Mouse (Mus musculus) NIH3T3 (cell line): ENCODE measurements around the gene Wdr61.
"Not testable (repeated sequence)": the region's sequence is repeated elsewhere in the genome, so short reads cannot be mapped to it uniquely, and the experiment has no call there.

ENCODE experiments used
- DNase-seq: peaks from one replicate; pipeline ENCODE4 v3.0.0-alpha.2; 2012; ENCODE audit warnings: low read depth

Gene Wdr61

DNA sequence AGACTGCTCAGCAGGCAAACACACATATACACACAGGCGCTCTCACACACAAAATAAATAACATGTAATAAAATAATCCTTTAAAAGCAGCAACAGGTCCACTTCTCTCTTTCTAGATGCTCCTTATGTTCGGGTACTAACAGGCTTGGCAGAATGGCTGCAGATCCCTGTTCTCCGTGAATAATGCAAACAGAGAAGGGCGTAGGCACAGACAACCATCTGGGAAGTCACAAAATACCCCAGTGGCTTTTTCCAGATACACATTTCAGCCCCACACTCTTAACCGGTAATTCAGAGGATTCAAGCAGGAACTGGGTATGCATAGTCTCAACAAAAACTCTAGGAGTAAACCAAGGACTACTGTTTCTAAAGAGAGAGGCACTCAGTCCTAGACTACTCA, 8.0 kb downstream of the Wdr61 start:
- no peak for DNase-seq

- DNase-seq, result no peak
These were observed 11.7 kb downstream of the Wdr61 start for GRCm38 (mm10) chr9:54722596-54722995.

GRCm38 (mm10) chr9:54722156-54722555, 12.2 kb downstream of the Wdr61 start:
- no peak for DNase-seq

DNA sequence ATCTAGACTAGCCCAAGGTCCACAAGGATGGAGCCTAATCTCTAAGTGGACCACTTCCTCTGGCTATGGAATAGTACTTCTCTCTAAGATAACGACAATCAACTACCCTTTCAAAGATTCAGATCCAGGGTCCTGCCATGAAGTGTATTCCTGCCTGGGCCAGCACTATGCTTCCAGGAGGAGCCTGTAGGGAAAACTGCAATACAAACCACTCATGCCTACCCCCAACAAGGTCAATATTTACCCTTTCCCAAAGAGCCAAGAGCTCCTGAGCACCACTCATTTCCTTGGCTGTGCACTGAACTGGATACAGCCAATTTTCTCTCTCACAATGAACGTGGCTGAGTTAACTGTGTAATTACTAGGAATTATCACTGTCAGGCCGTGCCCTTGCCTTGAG, 16.8 kb downstream of the Wdr61 start:
- DNase-seq, result no peak

- DNase-seq, result no peak
These were observed 18.5 kb downstream of the Wdr61 start for GRCm38 (mm10) chr9:54715776-54716175.

GRCm38 (mm10) chr9:54708085-54708484, 26.2 kb downstream of the Wdr61 start:
- DNase-seq, result no peak

DNA sequence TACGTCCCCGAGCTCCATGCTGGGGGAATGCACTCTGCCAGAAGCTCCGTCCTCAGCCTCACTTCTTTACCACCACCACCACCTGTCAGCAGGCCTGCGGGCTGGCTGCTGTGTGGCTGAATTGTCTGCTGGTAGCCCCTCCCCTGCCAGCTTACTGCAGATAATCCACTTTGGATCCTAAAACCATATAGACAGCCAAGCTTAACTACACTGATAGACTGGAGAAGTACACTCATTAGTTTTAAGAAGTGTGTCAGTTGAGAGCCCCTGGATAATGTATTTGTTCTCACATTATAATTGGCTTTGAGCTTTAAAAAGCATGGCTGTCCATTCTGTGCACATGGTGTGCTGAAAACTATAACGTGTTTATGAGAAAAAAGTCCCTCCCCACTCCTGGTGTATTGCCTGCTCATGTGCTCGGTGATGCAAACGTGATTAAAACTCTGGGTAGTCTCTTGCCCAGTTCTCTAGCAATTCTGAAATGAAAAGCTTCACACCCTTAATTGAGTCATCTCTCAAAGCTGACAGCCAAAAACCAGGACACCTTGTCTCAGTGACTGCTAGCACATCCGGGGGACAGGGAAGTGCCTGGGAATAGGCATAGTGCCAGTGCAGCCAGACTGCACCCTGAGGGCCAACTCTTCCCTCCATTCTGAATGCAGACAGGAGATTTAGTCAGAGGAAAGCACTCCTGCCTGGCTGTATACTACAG, 26.9 kb downstream of the Wdr61 start:
- no peak for DNase-seq

DNA sequence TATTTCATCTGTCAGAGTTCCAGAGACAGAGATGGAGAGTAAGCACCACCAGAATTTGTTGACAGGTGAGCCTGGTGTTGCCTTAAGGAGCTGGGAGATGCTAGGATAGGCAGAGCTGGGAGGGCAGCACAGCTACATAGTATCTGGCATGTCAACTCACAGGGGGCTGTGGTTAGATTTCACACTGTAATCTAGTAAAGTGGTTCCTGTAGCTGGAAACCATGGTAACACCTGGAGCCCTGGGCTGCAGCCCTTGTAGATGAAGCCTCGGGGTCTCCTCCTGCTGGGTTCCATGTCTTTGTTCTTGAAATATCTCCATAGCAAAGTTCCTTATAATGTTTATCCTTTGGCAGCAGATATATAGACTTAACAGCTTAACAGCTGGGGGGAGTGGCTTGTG, 28.8 kb downstream of the Wdr61 start:
- DNase-seq, result no peak

GRCm38 (mm10) chr9:54704361-54704760, 30.0 kb downstream of the Wdr61 start:
- no peak for DNase-seq

- no peak for DNase-seq
These were observed 31.7 kb downstream of the Wdr61 start for GRCm38 (mm10) chr9:54702581-54702980.

- no peak for DNase-seq
These were observed 33.6 kb downstream of the Wdr61 start for GRCm38 (mm10) chr9:54700746-54701145.

GRCm38 (mm10) chr9:54700174-54700475, 34.2 kb downstream of the Wdr61 start:
- no peak for DNase-seq

- DNase-seq, result peak; percentile 84
These were observed 34.8 kb downstream of the Wdr61 start for GRCm38 (mm10) chr9:54699345-54700173.

- no peak for DNase-seq
These were observed 35.3 kb downstream of the Wdr61 start for GRCm38 (mm10) chr9:54699087-54699344.

GRCm38 (mm10) chr9:54698318-54699086, 35.8 kb downstream of the Wdr61 start, which contains the start of gene Dnaja4:
Dnaja4 (plus strand) TSS chr9:54698873.
- no peak for DNase-seq

GRCm38 (mm10) chr9:54691241-54691805, 43.0 kb downstream of the Wdr61 start:
- DNase-seq, result not testable (repeated sequence)

DNA sequence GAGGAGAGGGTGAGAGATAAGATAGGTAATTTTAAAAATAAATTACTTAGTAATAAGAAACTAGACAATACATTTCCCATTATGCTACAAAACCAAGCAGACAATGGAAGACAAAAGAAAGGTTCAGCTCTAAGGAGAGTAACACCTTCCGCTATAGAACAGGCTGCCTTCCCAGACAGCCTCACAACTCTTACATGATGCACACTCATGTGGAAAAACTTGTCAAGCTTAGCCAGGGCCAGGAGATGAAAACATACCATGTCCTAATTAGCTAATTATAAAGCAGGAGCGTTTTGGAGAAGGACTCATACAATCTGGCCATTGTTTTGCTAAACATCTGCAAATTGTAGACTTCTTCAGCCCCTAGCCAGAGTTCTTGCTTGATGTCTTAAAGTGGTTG, 43.6 kb downstream of the Wdr61 start:
- not testable (repeated sequence) for DNase-seq

DNA sequence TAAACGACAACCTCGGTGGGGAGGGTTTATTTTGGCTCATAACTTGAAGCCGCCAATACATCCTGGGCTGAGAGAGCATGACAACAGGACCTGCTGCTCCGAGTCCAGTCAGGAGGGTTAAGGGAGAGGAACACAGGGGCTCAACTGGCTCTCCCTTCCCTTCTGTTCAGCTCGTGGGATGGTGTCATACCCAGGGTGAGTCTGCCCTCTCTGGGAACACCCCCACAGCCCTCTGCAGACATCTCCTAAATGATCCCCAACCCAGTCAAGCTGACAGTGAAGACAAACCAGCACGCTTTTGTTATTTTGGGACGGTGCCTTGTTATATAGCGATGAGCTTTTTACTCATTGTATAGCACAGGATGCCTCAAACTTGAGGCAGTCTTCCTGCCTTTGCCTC, 44.9 kb downstream of the Wdr61 start:
- DNase-seq, result no peak

GRCm38 (mm10) chr9:54687246-54688236, 46.8 kb downstream of the Wdr61 start:
- DNase-seq, result no peak

DNA sequence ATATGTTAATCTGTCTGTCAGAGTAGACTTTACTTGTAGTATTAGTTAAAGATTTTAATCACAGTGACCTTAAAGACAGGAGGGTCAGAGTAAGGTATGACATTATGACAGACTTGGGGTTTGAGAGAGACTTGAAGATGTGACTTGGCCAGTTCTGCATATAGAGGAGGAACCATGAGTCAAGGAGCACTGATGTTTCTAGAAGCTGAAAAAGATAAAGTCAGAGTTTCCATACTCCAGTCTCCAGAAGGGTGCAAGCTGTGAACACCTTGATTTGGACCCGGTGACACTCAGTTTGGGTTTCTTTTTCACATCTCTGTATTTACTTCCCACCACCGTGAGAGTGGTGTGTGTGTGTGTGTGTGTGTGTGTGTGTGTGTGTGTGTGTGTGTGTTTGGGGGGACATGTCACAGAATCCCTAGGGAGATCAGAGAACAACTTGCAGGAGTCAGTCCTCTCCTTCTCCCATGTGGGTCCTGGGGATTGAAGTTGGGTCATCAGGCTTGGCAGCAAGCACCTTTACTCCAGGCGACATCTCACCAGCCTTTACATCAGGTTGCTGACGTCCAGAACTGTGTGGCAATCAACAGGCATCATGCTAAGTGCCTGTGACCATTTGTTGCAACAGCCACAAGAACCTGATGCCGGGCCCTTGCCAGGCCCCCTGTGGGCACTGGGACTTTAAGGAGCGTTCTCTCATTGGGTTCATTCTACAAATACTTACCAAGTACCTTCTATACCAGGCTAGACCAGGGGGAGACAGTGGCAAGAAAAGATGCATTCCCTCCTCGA, 50.3 kb downstream of the Wdr61 start:
- no peak for DNase-seq

DNA sequence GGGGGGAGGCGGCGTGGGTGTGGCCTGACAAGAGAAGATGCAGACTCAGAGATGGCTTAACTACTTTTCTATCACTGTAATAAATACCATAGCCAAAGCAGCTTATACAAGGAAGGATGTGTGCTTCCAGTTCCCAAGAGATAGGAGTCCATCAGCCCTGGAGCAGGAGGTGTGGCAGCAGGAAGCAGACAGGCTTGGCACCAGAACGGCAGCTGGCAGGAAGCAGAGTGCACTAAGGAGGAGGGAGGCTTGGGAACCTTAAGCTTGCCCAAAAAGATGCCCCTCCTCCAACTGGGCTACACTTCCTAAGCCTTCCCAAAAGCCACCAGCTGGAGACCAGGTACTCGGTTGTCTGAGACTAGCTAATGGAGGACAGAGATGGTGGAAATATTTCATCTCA, 51.5 kb downstream of the Wdr61 start:
- DNase-seq, result no peak
